Mouse (Mus musculus) hindbrain, embryonic 13.5 days (tissue): ENCODE results near the gene Ggta1. TPM values are rescaled to one million over a fixed set of nuclear protein-coding genes. Genes with fewer than 3 reads are reported as not detected.

Experiments
- polyA plus RNA-seq: library from polyadenylated mRNA; unstranded; fragments of >200 nt; fragmentation: Nextera tagmentation; extraction: Ambion mirVana; gene quantifications from 2 replicates; pipeline ENCODE4 v1.2.1, GENCODE M21; 2015

The Ggta1 gene
- polyA plus RNA-seq, 1 experiment from 2014 or later: 6.2 TPM

Other genes starting within 250 kb of the Ggta1 start
- gene Gsn, start 206.9 kb downstream of the Ggta1 start, polyA plus RNA-seq: 27.4 and 28.2 TPM in 2 replicates
- 15.1 and 18.6 TPM in 2 replicates for gene Stom, start 126.3 kb downstream of the Ggta1 start, polyA plus RNA-seq
- not detected in 2 replicates for gene 4930568D16Rik, start 95.5 kb downstream of the Ggta1 start, polyA plus RNA-seq
- gene 4930402F06Rik, start 66.1 kb downstream of the Ggta1 start, polyA plus RNA-seq: not detected in 2 replicates
- gene Dab2ip, start 95.0 kb upstream of the Ggta1 start, polyA plus RNA-seq: 31.2 and 38.8 TPM in 2 replicates